Mouse (Mus musculus): ENCODE data around the gene Mpdu1. TPM values are rescaled to one million over a fixed set of nuclear protein-coding genes. Genes with fewer than 3 reads are reported as not detected.
"Not testable (repeated sequence)": the region's sequence is repeated elsewhere in the genome, so short reads cannot be mapped to it uniquely, and the experiment has no call there.

Mpdu1 gene
- polyA plus RNA-seq, 1 experiment from 2014 or later = 34.5 TPM

- no peaks in the 10 kb centered on the region for H3K36me3 ChIP-seq (ENCODE audit: control insufficient read depth, insufficient read depth, low read length)
- H3K27me3 ChIP-seq (ENCODE audit: control insufficient read depth, insufficient read depth, low read length) = no peaks in the 10 kb centered on the region
- ATAC-seq (ENCODE audit: low FRiP score) (no peak), DNase-seq (ENCODE audit: low spot score, missing footprints) (no peak)
- H3K4me2 ChIP-seq = no peak overlapping the region
- no peak overlapping the region for H3K27ac ChIP-seq (ENCODE audit: low read depth, low read length)
- H3K9me3 ChIP-seq (ENCODE audit: control insufficient read depth, low read length) = no peaks in the 10 kb centered on the region
- WGBS = 49% methylated on average over 2 of the region's 2 CpGs
- H3K4me1 ChIP-seq (ENCODE audit: control insufficient read depth, insufficient read depth, low read length) = no peaks in the 10 kb centered on the region
- H3K9ac ChIP-seq (ENCODE audit: low read length) = no peak overlapping the region
- H3K4me3 ChIP-seq (ENCODE audit: low read depth, low read length) = no peak overlapping the region
Observed at GRCm38 (mm10) chr11:69704613-69705010, 42.2 kb upstream of the Mpdu1 start.

DNA sequence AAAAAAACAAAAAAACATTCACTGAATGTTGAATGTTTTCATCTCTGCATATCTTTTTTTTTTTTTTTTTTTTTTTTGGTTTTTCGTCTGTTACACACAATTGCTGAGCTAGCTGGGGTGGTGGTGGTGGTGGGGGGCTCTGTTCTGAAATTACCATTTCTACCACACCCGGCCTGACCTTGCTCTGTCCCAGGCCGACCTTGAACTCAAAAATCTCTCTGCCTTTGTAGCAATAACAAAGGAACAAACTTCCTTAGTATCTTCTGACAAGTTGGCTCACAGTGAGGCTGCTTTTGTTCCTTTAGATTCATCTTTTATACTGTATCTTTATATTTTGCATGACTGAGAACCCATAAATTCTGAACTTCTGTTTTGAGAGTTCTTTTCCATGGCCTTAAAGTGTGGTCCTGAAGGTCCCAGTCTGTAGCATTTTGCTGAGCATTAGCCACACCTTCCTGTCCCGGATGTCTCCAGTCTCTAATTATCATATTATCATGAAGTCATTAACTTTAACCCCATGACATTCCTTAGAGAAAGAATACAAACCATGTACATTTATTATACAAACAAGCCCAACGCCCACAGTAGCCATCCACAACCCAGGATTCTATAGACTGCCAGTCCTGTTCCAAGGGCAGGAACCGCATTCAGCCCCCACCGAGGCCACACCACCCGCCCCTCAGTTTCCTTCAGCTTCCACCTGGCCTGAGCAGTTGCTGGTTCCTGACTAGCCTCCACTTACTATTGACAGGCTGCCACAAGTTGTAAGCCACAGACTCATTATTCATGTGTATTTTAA is 41.6 kb upstream of the Mpdu1 start:
- ATAC-seq (ENCODE audit: low FRiP score) (no peak), DNase-seq (ENCODE audit: low spot score, missing footprints) (peak; percentile 45)
- Histone ChIP-seq H3K27ac (ENCODE audit: low read depth, low read length) (no peak overlapping the region), H3K4me1 (ENCODE audit: control insufficient read depth, insufficient read depth, low read length) (no peaks in the 10 kb centered on the region), H3K4me2 (no peak overlapping the region), H3K4me3 (ENCODE audit: low read depth, low read length) (no peak overlapping the region), H3K9ac (ENCODE audit: low read length) (no peak overlapping the region), H3K36me3 (ENCODE audit: control insufficient read depth, insufficient read depth, low read length) (no peaks in the 10 kb centered on the region), H3K27me3 (ENCODE audit: control insufficient read depth, insufficient read depth, low read length) (no peaks in the 10 kb centered on the region), H3K9me3 (ENCODE audit: control insufficient read depth, low read length) (no peaks in the 10 kb centered on the region)
- 73% methylated on average over 8 of the region's 8 CpGs for WGBS

DNA sequence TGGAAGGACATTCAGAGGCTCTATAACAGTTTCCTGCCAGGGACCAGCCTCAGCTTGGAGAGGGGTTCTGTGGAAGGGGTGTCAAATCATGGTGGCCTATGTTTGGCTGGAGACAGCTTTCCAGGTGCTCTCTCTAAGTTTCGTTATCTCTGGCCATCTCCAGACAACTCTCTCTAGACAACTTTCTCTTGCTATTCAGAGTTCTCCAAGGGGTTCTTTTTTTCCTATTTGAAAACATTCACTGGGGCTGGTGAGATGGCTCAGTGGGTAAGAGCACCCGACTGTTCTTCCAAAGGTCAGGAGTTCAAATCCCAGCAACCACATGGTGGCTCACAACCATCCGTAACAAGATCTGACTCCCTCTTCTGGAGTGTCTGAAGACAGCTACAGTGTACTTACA is 40.9 kb upstream of the Mpdu1 start:
- not testable (repeated sequence) for H3K36me3 ChIP-seq (ENCODE audit: control insufficient read depth, insufficient read depth, low read length); H3K9ac ChIP-seq (ENCODE audit: low read length); H3K4me3 ChIP-seq (ENCODE audit: low read depth, low read length); H3K4me1 ChIP-seq (ENCODE audit: control insufficient read depth, insufficient read depth, low read length); H3K27me3 ChIP-seq (ENCODE audit: control insufficient read depth, insufficient read depth, low read length); H3K27ac ChIP-seq (ENCODE audit: low read depth, low read length); ATAC-seq (ENCODE audit: low FRiP score); H3K9me3 ChIP-seq (ENCODE audit: control insufficient read depth, low read length); H3K4me2 ChIP-seq
- 78% methylated on average over 2 of the region's 3 CpGs for WGBS
- peak; percentile 64 for DNase-seq (ENCODE audit: low spot score, missing footprints)

DNA sequence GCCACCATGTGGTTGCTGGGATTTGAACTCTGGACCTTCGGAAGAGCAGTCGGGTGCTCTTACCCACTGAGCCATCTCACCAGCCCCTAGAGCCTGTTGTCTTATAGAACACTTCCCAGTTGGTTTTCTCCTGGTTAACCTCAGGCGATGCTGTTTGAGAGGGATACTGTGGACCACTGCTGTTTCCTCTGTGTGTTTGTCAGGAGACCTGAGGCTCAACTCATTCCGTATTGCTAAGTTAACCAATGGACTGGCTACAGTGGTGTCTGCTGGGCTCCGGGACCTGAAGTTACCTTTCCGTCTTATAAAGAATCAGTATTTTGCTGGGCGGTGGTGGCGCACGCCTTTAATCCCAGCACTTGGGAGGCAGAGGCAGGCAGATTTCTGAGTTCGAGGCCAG is 40.4 kb upstream of the Mpdu1 start:
- not testable (repeated sequence) for H3K27me3 ChIP-seq (ENCODE audit: control insufficient read depth, insufficient read depth, low read length)

DNA sequence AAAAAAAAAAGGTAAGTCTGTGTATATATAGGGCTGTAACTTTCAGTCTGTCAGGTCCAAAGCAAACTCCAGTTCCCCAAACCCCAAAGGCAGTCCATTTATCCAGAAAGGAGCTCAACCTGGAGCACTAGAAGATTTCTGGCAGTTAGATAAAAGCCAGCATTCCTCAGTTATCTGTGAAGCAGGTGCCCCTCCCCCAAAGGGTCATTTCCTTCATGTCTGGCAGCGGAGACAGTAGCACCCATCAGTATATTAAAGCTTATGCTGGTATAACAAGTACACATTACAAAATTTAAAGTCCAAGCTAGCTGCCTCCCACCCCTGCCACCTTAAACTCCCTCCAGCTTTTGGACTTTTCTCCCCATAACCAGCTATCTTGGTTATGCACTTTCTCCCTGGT is 37.2 kb upstream of the Mpdu1 start:
- no peak for ATAC-seq (ENCODE audit: low FRiP score)

More for the DNA sequence above, 40.4 kb upstream of the Mpdu1 start:
- H3K9ac ChIP-seq (ENCODE audit: low read length); H3K27ac ChIP-seq (ENCODE audit: low read depth, low read length); ATAC-seq (ENCODE audit: low FRiP score); H3K4me2 ChIP-seq; H3K9me3 ChIP-seq (ENCODE audit: control insufficient read depth, low read length); H3K4me3 ChIP-seq (ENCODE audit: low read depth, low read length); H3K4me1 ChIP-seq (ENCODE audit: control insufficient read depth, insufficient read depth, low read length); H3K36me3 ChIP-seq (ENCODE audit: control insufficient read depth, insufficient read depth, low read length): not testable (repeated sequence)
- peak; percentile 69 for DNase-seq (ENCODE audit: low spot score, missing footprints)
- WGBS = 92% methylated on average over 10 of the region's 10 CpGs

DNA sequence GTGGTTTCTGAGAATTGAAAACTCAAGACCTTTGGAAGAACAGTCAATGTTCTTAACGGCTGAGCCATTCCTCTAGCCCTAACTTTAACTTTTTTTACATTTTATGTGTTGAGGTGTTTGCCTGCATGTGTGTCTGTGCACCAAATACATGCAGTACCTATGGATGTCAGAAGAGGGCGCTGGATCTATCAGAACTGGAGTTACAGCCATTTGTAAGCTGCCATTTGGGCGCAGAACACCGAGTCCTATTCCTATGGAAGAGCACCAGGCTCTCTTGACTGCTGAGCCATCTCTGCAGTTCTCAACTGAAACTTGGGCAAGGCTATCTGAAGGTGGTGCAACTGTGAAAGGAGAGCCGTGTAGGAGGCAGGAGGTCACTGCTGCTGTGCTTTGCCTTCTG is 36.1 kb upstream of the Mpdu1 start:
- Histone ChIP-seq H3K9me3 (ENCODE audit: control insufficient read depth, low read length) (no peaks in the 10 kb centered on the region), H3K36me3 (ENCODE audit: control insufficient read depth, insufficient read depth, low read length) (no peaks in the 10 kb centered on the region), H3K9ac (ENCODE audit: low read length) (no peak overlapping the region), H3K4me3 (ENCODE audit: low read depth, low read length) (no peak overlapping the region), H3K4me2 (no peak overlapping the region), H3K4me1 (ENCODE audit: control insufficient read depth, insufficient read depth, low read length) (peaks cover 5% of the 10 kb centered on the region; the same call in 1 of the 2 replicates), H3K27me3 (ENCODE audit: control insufficient read depth, insufficient read depth, low read length) (no peaks in the 10 kb centered on the region), H3K27ac (ENCODE audit: low read depth, low read length) (no peak overlapping the region)
- peak; percentile 65 for DNase-seq (ENCODE audit: low spot score, missing footprints)
- 74% methylated on average over 5 of the region's 5 CpGs for WGBS
- ATAC-seq (ENCODE audit: low FRiP score) = no peak

More for the DNA sequence above, 37.2 kb upstream of the Mpdu1 start:
- DNase-seq (ENCODE audit: low spot score, missing footprints) = peak; percentile 14
- Histone ChIP-seq H3K4me2 (no peak overlapping the region), H3K36me3 (ENCODE audit: control insufficient read depth, insufficient read depth, low read length) (no peaks in the 10 kb centered on the region), H3K4me3 (ENCODE audit: low read depth, low read length) (no peak overlapping the region), H3K9ac (ENCODE audit: low read length) (no peak overlapping the region), H3K27ac (ENCODE audit: low read depth, low read length) (no peak overlapping the region), H3K27me3 (ENCODE audit: control insufficient read depth, insufficient read depth, low read length) (no peaks in the 10 kb centered on the region), H3K4me1 (ENCODE audit: control insufficient read depth, insufficient read depth, low read length) (peaks cover 5% of the 10 kb centered on the region; the same call in 1 of the 2 replicates), H3K9me3 (ENCODE audit: control insufficient read depth, low read length) (no peaks in the 10 kb centered on the region)
- WGBS = 86% methylated on average over 1 of the region's 1 CpGs

DNA sequence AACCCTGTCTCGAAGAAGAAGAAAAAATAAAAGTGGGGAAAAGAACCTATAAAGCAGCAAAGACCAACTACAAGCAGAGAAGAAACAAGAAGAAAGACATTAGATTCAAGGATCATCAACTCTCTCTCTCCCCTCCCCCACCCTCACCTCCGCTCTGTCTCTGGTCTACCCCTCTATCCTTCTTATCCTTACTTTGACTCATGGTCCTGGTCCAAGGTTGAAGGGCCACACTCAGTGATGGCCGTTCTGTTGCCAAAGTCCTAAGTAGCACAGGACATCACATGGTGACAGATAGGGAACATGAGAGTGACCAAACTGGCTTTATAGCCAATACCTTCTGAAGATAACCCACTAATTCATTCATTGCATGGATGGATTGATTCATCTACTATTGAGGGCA is 35.0 kb upstream of the Mpdu1 start:
- H3K4me2 ChIP-seq = no peak overlapping the region
- no peaks in the 10 kb centered on the region for H3K9me3 ChIP-seq (ENCODE audit: control insufficient read depth, low read length)
- H3K9ac ChIP-seq (ENCODE audit: low read length) = no peak overlapping the region
- ATAC-seq (ENCODE audit: low FRiP score) (no peak), DNase-seq (ENCODE audit: low spot score, missing footprints) (peak; percentile 77)
- no peaks in the 10 kb centered on the region for H3K27me3 ChIP-seq (ENCODE audit: control insufficient read depth, insufficient read depth, low read length)
- no peaks in the 10 kb centered on the region for H3K36me3 ChIP-seq (ENCODE audit: control insufficient read depth, insufficient read depth, low read length)
- 96% methylated on average over 3 of the region's 3 CpGs for WGBS
- H3K4me3 ChIP-seq (ENCODE audit: low read depth, low read length) = no peak overlapping the region
- no peak overlapping the region for H3K27ac ChIP-seq (ENCODE audit: low read depth, low read length)
- peaks cover 5% of the 10 kb centered on the region; the same call in 1 of the 2 replicates for H3K4me1 ChIP-seq (ENCODE audit: control insufficient read depth, insufficient read depth, low read length)

DNA sequence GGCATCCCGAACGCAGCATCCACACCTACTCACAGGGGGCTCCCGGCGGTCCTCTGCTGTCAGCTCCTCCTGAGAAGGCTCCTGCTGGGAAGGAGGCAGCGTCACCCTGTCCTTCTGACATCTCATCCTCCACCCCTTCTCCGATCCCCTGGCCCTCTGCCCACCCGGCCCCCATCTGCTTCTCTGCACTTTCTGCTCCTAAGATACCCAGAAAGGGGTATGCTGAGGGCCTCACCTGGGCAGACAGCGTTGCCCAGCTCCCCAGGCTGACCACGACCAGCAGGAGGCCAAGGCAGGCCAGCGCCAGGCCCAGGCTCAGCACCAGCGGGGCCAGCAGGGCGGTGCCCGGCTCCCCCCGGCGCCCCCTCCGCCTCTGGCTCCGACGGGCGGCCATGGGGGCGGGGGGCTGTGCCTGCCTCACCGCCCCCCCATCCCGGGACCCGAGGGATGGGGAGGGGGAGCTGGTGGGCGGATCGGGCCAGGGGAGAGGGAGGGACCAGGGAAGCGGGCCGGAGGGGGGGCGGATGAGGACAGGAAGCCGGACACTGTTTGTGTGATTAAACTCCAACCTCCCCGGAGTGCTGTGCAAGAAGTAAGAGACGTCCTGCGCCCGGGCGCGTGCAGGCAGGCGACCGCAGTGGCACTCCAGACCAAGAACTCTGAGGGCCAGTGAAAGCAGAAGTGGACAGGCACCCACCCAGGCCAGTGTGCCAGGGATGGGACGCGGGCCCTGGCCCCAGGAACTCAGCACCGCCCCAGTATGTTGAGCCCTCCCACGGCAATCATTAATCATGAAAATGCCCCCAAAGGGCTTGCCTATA is 33.1 kb upstream of the Mpdu1 start, which contains the start of the genes Tnfsf12 and Tnfsfm13:
Gene Tnfsf12 (minus strand): TSS at position 489 of the 821 bp plus-strand sequence.
Gene Tnfsfm13 (minus strand): TSS at position 738 of the 821 bp plus-strand sequence.
- peak; percentile 50; the same call in 1 of the 2 replicates for ATAC-seq (ENCODE audit: low FRiP score)
- H3K27ac ChIP-seq (ENCODE audit: low read depth, low read length) = no peak within 1 kb of the TSS
- no peaks in the 10 kb centered on the region for H3K27me3 ChIP-seq (ENCODE audit: control insufficient read depth, insufficient read depth, low read length)

GRCm38 (mm10) chr11:69695046-69695360 is 32.6 kb upstream of the Mpdu1 start:
- Histone ChIP-seq H3K9me3 (ENCODE audit: control insufficient read depth, low read length) (no peaks in the 10 kb centered on the region), H3K4me2 (peak overlapping the region; percentile 65), H3K4me1 (ENCODE audit: control insufficient read depth, insufficient read depth, low read length) (peaks cover 5% of the 10 kb centered on the region; the same call in 1 of the 2 replicates), H3K36me3 (ENCODE audit: control insufficient read depth, insufficient read depth, low read length) (no peaks in the 10 kb centered on the region), H3K9ac (ENCODE audit: low read length) (peak overlapping the region; percentile 65), H3K4me3 (ENCODE audit: low read depth, low read length) (peak overlapping the region; percentile 32), H3K27me3 (ENCODE audit: control insufficient read depth, insufficient read depth, low read length) (no peaks in the 10 kb centered on the region), H3K27ac (ENCODE audit: low read depth, low read length) (no peak overlapping the region)
- no peak for DNase-seq (ENCODE audit: low spot score, missing footprints)
- WGBS = 38% methylated on average over 6 of the region's 6 CpGs
- ATAC-seq (ENCODE audit: low FRiP score) = no peak

More for the DNA sequence above, 33.1 kb upstream of the Mpdu1 start, which contains the start of the genes Tnfsf12 and Tnfsfm13:
- Histone ChIP-seq H3K9me3 (ENCODE audit: control insufficient read depth, low read length) (no peaks in the 10 kb centered on the region), H3K4me2 (peak within 1 kb of the TSS; percentile 65), H3K4me1 (ENCODE audit: control insufficient read depth, insufficient read depth, low read length) (peaks cover 5% of the 10 kb centered on the region; the same call in 1 of the 2 replicates), H3K9ac (ENCODE audit: low read length) (peak within 1 kb of the TSS; percentile 65), H3K36me3 (ENCODE audit: control insufficient read depth, insufficient read depth, low read length) (no peaks in the 10 kb centered on the region), H3K4me3 (ENCODE audit: low read depth, low read length) (peak within 1 kb of the TSS; percentile 32)
- 2% methylated on average over 38 of the region's 41 CpGs for WGBS
- peak; percentile 89 for DNase-seq (ENCODE audit: low spot score, missing footprints)

All from midbrain, embryonic 11.5 days (tissue).